Mouse (Mus musculus): ENCODE measurements around the gene Arhgap10.

Gene Arhgap10

GRCm38 (mm10) chr8:77517301-77518200 is at the start of gene Arhgap10:
Gene Arhgap10, minus strand, starts transcription at chr8:77517953.
- peak; percentile 93 for DNase-seq (ENCODE audit: low spot score)

DNA sequence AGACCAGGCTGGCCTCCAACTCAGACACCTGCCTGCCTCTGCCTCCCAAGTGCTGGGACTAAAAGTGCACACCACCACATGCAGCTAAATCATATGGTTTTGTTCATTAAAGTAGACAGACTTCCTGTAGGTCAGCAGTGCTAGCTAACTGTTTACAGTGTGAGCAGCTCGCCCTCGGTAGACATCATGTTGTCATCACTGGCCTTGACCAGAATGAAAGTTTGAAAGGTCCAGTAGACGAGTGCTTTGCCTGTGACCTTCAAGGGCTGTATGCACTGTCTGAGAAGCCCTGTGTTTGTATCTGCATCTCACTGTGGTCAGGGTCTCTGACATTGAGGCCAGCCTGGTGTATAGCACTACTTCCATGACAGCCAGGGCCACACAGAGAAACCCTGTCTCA is 43.7 kb upstream of the Arhgap10 start:
- no peak for DNase-seq (ENCODE audit: low spot score)

- DNase-seq (ENCODE audit: low spot score), result no peak
These were observed 34.7 kb upstream of the Arhgap10 start for GRCm38 (mm10) chr8:77552491-77552890.

GRCm38 (mm10) chr8:77549881-77550580 is 32.3 kb upstream of the Arhgap10 start:
- peak; percentile 70 for DNase-seq (ENCODE audit: low spot score)

DNA sequence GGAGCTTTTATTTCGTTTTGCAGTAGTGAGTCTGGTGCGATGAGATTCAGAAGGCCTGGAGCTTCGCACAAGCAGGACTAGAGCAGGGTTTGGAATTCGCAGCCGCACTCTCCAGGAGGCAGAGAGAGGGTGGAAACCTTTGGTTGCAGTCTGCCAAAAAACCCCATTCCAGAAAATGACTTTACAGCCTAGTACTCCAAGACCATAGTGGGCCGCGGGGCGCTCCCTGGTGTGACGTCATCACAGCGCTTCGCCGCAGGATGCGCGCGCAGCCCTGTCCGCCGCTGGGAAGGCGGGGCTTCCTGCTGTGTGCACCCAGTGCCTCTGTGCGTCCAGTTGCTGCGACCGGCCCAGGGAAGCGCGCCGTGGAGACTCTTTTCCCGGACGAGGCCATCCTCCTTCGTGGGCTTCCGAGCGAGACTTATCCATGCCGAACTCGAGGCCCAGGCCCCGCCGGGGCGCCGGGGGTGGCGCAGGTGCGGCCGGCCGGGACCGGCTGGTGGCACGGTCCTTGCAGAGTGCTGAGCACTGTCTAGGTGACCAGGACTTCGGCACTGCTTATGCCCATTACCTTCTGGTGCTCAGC is 31.5 kb upstream of the Arhgap10 start, which contains the start of gene Prmt9:
Gene Prmt9, plus strand, starts transcription at position 277 of the 586 bp plus-strand sequence.
- peak; percentile 96 for DNase-seq (ENCODE audit: low spot score)

DNA sequence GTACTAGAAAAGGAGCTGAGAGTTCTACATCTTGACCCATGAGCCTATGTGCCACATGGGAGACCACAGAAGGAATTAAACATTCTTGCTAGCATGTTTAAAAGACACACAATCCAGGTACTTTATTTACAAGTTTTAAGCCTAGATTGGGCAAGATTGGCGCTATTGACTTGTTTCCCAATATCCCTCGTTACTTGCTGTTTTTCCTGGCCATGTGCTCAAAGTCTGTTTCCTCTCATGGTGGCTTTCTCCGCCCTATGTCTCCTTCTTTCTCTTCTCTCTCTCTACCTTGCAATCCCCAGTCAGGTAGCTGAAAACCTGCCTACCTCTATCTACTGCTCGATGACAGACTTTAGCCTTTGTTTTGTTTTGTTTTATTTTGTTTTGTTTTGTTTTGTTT is 27.9 kb upstream of the Arhgap10 start:
- DNase-seq (ENCODE audit: low spot score), result no peak

GRCm38 (mm10) chr8:77544428-77544827 is 26.7 kb upstream of the Arhgap10 start:
- DNase-seq (ENCODE audit: low spot score), result no peak

DNA sequence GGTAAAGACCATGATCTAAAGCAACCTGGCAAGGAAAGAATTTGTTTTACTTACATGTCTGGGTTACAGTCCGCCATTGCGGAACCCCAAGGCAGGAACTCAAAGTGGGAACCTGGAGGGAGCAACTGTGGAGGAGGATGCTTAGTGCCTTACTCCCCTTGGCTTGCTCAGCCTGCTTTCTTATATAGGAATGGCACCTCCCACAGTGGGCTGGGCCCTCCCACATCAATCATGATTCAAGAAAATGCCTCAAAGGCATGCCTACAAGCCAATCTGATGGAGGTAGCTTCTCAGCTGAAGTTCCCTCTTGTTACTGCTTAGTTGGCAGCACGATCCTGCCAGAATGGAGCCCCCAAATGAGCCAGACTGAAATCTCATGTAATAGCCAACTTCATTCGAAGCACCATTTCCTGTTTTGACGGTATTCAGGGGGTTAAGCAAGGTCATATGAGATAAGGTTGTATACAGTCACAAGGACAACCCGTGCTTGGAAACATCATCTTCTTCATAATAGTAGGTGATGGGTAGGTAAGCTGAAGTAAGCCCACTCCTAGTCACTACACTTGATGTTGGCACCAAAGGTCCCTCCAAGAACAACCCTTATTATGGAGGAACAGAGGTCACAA is 25.5 kb upstream of the Arhgap10 start:
- DNase-seq (ENCODE audit: low spot score), result no peak

GRCm38 (mm10) chr8:77538256-77538655 is 20.5 kb upstream of the Arhgap10 start:
- DNase-seq (ENCODE audit: low spot score), result no peak

DNA sequence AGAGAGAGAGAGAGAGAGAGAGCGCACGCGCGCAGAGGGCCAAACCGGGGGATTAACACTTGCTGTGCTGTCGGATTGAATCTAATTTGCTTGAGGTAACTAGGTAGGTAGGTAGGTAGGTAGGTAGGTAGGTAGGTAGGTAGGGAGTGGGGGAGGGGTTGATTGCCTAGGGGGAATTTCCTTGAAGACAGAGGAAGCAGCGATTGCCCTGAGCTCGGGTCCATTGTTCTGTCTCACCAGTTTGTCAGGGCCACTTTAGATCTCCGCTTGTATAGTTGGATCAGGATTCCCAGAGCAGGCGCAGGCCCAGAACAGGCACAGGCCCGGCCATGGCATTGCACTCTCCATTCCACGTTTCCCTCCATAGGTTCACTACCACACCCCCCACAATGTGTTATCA is 19.1 kb upstream of the Arhgap10 start:
- no peak for DNase-seq (ENCODE audit: low spot score)

DNA sequence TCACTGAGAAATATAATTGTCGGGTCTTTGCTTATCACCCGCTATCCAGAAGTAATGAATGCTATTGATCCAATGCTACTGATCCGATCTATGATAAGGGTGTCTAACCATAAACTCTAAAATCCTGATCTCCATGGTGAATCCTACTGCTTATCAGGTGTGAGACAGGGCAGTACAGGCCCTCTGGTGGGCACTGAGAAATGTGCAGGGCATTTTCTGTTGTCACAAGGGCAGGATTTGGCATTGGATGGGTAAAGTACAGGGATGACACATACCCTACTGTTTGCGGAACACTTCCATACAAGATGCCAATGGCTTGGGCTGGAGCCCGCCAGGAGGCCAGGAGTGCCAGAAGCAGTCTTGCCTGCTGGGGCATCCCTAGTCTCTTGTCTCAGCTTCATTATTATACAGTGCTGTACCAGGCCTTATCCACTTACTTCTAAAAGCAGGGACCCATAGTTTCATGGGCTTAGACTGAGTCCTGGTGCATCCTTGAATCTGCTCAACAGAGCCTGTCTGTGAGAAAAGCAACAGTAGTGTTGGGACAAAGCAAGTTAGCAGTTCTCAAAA is 17.4 kb upstream of the Arhgap10 start:
- DNase-seq (ENCODE audit: low spot score), result peak; percentile 74

DNA sequence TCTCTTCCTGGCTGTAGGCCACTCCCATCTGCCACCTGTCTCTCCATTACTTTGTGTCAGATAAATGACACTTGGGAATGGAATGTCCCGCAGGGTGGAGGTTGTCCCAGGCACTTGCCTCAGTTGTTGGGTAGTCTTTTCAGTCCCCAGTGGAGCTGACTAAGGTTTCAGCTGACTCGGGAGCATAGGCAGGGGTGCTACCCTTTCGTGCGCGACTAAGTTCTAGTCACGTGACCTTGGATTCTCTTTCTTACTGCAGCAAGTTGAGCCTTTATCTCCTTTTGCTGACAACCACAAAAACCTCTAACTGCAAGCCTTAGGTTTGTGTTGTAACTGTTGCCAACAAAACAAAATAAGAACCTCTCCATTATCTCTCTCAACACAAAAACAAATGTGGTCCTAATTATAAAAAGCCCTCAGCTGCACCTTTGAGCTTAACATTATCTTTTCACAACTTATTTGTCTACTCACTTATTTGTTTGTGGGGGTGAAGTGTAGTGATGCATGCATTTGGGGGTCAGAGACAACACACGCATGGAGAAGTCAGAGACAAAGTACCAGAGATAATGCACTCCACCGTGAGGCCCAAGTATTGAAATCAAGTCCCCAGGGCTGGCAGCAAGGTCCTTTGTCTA is 16.7 kb upstream of the Arhgap10 start:
- DNase-seq (ENCODE audit: low spot score), result no peak

DNA sequence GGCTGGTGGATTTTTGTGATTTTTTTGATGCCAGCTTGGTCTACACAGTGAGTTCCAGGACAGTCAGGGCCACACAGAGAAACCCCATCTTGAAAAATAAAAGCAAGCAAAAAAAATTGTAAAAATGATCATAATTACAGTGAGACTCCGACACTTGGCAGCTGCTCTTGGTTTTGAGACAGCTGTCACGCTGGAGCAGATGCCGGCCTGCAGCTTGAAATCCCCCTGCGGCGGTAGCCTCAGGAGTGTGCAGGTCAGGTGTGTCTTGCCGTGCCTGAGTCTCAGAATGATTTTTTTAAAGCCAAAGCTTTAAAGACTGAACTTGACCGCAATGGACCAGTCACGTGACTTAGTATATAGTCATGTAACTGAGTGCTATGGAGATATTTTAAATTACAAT is 8.4 kb upstream of the Arhgap10 start:
- DNase-seq (ENCODE audit: low spot score), result no peak

- no peak for DNase-seq (ENCODE audit: low spot score)
These were observed 7.2 kb upstream of the Arhgap10 start for GRCm38 (mm10) chr8:77524906-77525305.

DNA sequence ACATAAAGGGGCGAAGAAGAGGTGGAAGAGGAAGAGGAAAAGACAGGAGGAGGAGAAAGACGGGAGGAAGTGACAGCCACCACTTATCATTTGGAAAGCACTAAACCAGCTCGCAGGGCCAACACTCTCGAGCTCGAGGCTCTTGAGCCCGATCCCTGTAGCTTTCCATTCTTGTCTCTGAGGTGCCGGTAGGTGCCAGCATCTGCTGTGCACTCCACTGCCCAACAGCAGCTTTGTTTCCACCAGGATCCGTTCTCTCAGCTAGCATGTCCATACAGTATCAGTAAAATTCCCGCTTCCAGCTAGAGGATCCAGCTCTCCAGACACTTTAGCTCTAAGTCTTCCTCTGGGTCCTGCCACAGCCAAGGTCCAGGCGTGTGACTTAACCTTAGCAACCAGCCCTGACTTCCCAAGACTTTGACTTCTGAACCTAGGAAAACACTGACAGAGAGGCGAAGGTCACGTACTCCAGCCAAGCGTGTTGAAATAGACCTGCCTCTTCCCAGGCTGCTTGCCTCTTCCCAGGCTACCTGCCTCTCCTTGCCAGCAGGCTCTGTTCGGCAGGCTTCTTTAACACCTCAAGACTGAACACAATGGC is 6.4 kb upstream of the Arhgap10 start:
- DNase-seq (ENCODE audit: low spot score), result no peak

DNA sequence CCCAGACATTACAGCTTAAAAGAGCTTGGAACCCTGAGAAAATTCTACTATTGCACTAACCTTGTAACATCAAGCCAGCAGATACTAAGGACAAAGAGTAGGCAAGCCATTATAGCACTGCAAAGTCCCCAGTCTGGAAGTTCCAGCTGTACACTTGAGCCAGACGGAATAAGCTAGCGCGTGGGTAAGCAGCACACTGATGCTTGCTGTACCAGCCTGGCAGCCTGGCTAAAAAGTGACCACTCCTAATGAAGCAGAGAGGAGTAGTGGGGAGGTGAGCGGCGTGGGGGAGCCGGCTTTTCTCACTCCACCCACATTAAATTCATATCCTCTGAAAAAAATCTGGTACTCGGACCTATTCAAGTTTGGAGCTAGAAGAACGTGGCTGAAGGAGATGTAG is 5.2 kb upstream of the Arhgap10 start:
- DNase-seq (ENCODE audit: low spot score), result no peak

GRCm38 (mm10) chr8:77521028-77521785 is 3.5 kb upstream of the Arhgap10 start:
- DNase-seq (ENCODE audit: low spot score), result no peak

GRCm38 (mm10) chr8:77520601-77521000 is 2.8 kb upstream of the Arhgap10 start:
- DNase-seq (ENCODE audit: low spot score), result no peak

DNA sequence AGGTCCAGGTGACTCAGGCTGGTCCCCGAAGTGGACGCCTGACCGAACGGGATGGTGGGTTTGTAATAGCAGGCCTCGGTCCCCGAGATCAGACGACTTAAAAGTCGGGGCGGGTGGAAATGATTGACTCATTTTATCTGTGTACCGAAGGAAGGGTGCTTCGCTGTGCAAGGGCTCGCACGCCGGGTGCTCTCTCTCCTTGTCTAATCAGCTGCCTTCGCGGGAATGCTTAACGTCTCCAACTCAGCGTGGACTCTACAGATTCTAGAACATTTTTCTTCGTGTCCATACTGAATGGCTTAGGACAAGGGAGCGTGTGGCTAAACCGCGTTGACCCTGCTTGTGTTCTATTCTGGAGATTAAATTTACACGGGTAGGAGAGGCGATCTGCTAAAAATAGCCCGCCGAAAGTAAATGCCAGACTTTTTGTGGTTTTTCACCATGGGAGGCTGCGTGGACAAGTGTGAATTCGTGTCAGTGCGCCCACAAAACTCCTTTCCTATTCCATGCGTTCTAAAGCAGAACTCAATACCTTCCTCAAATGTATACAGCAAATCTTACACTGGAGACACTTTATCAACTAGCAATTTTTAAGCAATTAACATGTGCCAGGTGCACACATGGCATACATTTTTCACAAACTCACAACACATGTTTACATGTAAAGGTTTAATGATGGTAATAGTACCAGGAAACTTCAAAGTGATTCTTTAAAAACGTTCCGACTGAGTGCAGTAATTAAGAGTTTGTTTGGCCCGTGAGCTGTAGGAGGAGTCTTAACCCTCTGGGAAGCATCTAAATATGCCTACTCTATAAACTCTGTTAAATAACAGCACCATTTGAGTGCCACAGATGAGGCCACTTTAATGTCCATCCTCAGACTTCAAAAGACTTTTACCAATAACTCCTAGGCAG is 705 bp upstream of the Arhgap10 start:
- DNase-seq (ENCODE audit: low spot score), result peak; percentile 15

Data from MN1 (cell line).